Mouse (Mus musculus): ENCODE results near the gene Ajuba. TPM values are rescaled to one million over a fixed set of nuclear protein-coding genes. Genes with fewer than 3 reads are reported as not detected.

Ajuba gene
- polyA plus RNA-seq, 1 experiment from 2014 or later: 25.4 TPM

DNA sequence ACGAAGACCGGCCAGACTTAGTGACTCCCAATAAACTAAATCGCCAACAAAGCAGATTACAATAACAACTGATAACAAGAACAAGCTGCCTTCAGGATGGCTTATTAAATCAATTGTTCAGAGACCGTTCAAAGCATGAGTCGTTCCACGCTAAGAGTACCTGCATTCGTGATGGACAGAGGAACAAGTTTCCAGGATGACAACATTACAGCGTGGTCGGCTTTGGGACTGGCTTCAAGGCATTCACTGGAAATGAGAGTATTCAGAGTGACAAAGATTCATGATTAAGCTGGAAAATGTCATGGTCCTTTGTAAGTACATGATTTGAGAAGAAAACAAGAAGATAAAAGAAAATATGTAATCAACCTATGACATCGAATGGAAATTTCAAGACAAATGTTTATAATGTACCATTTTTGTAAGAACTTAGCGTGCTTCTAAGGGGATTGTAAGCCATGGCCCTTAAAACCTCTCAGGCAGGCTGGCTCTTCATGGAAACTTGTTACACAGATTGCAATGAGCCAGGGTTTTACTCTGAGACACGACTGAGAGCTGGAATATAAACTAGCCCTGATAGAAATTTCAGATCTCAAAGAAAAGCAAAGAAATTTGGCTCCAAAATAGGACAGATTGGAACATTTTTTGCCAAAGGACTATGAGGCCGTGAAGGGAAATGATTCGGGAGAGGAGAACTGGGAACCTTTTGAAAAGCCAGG is 16.7 kb downstream of the Ajuba start:
- no peaks in the 10 kb centered on the region for H3K36me3 ChIP-seq (ENCODE audit: control insufficient read depth, insufficient read depth, low read length)
- H3K4me3 ChIP-seq (ENCODE audit: control insufficient read depth in 1 of 2, insufficient read depth in 1 of 2, low read depth in 1 of 2, low read length in 2 of 2): no peak overlapping the region
- no peaks in the 10 kb centered on the region for H3K27me3 ChIP-seq (ENCODE audit: control insufficient read depth, insufficient read depth, low read length)
- no peak overlapping the region for H3K27ac ChIP-seq (replicated peaks in 1 of 2; ENCODE audit: control insufficient read depth in 1 of 2, insufficient read depth in 1 of 2, low read depth in 2 of 2, low read length in 2 of 2)
- no peak overlapping the region for H3K9ac ChIP-seq (ENCODE audit: low read length)
- WGBS: 80% methylated on average over 14 of the region's 14 CpGs
- no peaks in the 10 kb centered on the region for H3K4me1 ChIP-seq (ENCODE audit: control insufficient read depth in 2 of 2, insufficient read depth in 2 of 2, low read length in 2 of 2)
- H3K9me3 ChIP-seq (ENCODE audit: control insufficient read depth, low read length): no peaks in the 10 kb centered on the region
- ATAC-seq (ENCODE audit: insufficient number of reproducible peaks, insufficient read depth, low FRiP score, low read depth): no peak
- H3K4me2 ChIP-seq (ENCODE audit: low read length): no peak overlapping the region

DNA sequence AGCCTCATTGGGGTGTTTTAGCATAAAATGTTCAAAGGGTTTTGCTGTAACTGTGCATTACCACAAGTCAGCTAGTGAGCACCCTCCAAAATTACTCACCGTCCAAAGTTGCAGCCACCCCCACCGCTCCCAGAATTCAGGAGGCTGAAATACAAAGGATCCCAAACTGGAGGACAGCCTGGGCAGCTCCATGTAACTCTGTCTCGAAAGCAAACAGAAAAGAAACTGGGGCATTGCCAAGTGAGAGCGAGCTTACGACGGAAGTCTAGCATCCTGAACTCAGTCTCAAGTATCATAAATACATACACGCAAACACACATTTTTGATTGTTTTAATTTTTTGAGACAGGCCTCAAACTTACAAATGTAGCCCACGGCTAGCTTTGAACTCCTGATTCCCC is 20.0 kb downstream of the Ajuba start:
- Histone ChIP-seq H3K36me3 (ENCODE audit: control insufficient read depth, insufficient read depth, low read length) (no peaks in the 10 kb centered on the region), H3K4me2 (ENCODE audit: low read length) (no peak overlapping the region), H3K27me3 (ENCODE audit: control insufficient read depth, insufficient read depth, low read length) (no peaks in the 10 kb centered on the region), H3K27ac (replicated peaks in 1 of 2; ENCODE audit: control insufficient read depth in 1 of 2, insufficient read depth in 1 of 2, low read depth in 2 of 2, low read length in 2 of 2) (no peak overlapping the region), H3K4me3 (ENCODE audit: control insufficient read depth in 1 of 2, insufficient read depth in 1 of 2, low read depth in 1 of 2, low read length in 2 of 2) (no peak overlapping the region), H3K9ac (ENCODE audit: low read length) (no peak overlapping the region), H3K9me3 (ENCODE audit: control insufficient read depth, low read length) (no peaks in the 10 kb centered on the region), H3K4me1 (ENCODE audit: control insufficient read depth in 2 of 2, insufficient read depth in 2 of 2, low read length in 2 of 2) (peaks cover 2 to 5% of the 10 kb centered on the region in 2 experiments; a peak in 3 of 4 replicates)
- ATAC-seq (ENCODE audit: insufficient number of reproducible peaks, insufficient read depth, low FRiP score, low read depth): no peak
- WGBS: 75% methylated on average over 8 of the region's 8 CpGs

DNA sequence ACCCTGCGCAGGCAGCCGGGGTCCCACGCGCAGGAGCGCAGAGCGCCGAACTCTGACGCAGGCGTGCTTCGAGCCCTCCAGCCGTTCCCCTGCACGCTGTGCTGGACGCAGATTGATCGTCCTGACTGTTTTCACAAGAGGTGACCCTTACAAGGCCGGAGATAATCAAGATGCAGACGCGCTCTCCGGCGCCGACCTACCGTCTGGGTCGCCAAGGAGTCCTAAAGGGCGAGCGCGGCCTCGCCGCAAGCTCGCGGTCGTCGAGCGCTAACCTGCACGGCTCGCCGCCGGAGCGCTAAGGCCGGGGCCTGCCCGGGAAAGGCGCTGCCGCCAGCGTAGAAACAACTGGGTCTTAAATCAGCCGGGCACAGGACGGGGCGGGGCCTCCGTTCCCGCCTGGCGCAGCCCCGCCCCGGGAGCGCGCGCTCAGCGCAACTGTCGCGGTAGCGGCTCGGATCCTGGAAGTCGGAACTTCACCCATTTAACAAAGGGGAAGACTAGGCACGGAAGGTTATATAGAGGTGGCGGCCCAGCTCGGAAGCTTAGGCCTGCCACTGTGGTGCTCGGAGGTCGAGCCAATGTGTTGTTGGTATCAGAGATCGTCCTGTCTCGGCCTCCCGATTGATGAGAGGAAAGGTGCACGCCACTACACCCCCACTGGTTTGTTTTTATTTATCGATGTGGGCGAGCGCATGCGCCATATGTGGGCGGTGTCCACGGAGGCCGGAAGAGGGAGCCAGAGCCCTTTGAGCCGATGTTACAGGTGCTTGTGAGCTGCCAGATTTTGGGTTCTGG is 23.2 kb downstream of the Ajuba start, which contains the start of gene Haus4:
Gene Haus4 (minus strand): TSS at position 642 of the 795 bp plus-strand sequence.
- WGBS: under 1% methylated on average over 76 of the region's 76 CpGs
- Histone ChIP-seq H3K9ac (ENCODE audit: low read length) (peak within 1 kb of the TSS; percentile 88), H3K36me3 (ENCODE audit: control insufficient read depth, insufficient read depth, low read length) (peaks cover 29% of the 10 kb centered on the region), H3K4me1 (ENCODE audit: control insufficient read depth in 2 of 2, insufficient read depth in 2 of 2, low read length in 2 of 2) (peaks cover 2 to 5% of the 10 kb centered on the region in 2 experiments; a peak in 3 of 4 replicates), H3K27ac (replicated peaks in 1 of 2; ENCODE audit: control insufficient read depth in 1 of 2, insufficient read depth in 1 of 2, low read depth in 2 of 2, low read length in 2 of 2) (peak within 1 kb of the TSS; percentile 95 to 97), H3K4me3 (ENCODE audit: control insufficient read depth in 1 of 2, insufficient read depth in 1 of 2, low read depth in 1 of 2, low read length in 2 of 2) (peak within 1 kb of the TSS; percentile 65 to 87), H3K27me3 (ENCODE audit: control insufficient read depth, insufficient read depth, low read length) (no peaks in the 10 kb centered on the region), H3K9me3 (ENCODE audit: control insufficient read depth, low read length) (no peaks in the 10 kb centered on the region), H3K4me2 (ENCODE audit: low read length) (peak within 1 kb of the TSS; percentile 96)
- ATAC-seq (ENCODE audit: insufficient number of reproducible peaks, insufficient read depth, low FRiP score, low read depth): peak; percentile 92

DNA sequence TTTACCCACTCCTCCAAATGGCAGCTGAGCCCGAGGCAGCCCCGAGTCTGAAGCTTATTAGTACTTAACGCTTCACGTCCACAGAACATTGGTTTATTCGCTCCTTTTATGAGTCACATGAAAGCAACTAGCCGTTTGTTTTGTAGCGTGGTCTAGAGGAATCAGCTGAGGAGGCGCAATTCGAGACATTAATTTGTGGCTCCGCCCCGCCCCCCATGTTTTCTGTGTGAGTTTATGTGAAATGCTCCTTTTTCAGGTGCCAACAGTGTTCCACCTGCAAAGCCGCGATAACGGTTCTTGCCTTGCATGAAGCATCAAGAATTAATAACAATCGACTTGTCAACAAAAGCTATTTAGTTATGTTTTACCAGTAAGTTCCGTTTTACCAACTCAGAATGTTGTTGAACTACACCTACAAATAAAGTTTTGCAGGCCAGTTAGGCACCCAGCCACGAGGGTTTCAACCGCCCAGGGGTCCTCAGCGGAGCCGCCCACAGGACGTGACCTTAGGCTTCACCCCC is 23.8 kb downstream of the Ajuba start:
- peak overlapping the region; percentile 88 for H3K9ac ChIP-seq (ENCODE audit: low read length)

DNA sequence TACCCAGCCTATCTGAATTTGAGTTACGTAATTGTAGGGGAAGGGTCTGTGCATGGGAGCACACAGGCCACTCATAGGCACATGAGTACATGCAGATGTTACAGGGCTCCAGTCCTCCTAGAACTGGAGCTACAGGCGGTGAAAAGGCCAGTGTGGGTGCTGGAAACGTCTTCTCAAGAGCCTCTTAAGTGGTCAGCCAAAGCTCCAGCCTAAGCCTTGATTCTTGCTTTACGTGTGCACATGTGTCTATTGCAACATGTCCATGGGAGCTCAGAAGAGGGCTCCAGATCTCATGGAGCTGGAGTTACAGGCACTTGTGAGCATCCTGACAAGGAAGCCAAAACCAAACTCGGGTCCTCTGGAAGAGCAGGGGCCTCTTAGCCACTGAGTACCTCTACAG is 32.7 kb downstream of the Ajuba start:
- H3K9me3 ChIP-seq (ENCODE audit: control insufficient read depth, low read length): no peaks in the 10 kb centered on the region
- H3K4me3 ChIP-seq (ENCODE audit: control insufficient read depth in 1 of 2, insufficient read depth in 1 of 2, low read depth in 1 of 2, low read length in 2 of 2): no peak overlapping the region
- no peak overlapping the region for H3K9ac ChIP-seq (ENCODE audit: low read length)
- H3K4me1 ChIP-seq (ENCODE audit: control insufficient read depth in 2 of 2, insufficient read depth in 2 of 2, low read length in 2 of 2): peaks cover 0 to 2% of the 10 kb centered on the region in 2 experiments; a peak in 2 of 4 replicates
- H3K27ac ChIP-seq (replicated peaks in 1 of 2; ENCODE audit: control insufficient read depth in 1 of 2, insufficient read depth in 1 of 2, low read depth in 2 of 2, low read length in 2 of 2): no peak overlapping the region
- WGBS: 72% methylated on average over 5 of the region's 5 CpGs
- no peak overlapping the region for H3K4me2 ChIP-seq (ENCODE audit: low read length)
- no peak for ATAC-seq (ENCODE audit: insufficient number of reproducible peaks, insufficient read depth, low FRiP score, low read depth)
- H3K27me3 ChIP-seq (ENCODE audit: control insufficient read depth, insufficient read depth, low read length): no peaks in the 10 kb centered on the region
- peaks cover 86% of the 10 kb centered on the region for H3K36me3 ChIP-seq (ENCODE audit: control insufficient read depth, insufficient read depth, low read length)

More for the DNA sequence above, 23.8 kb downstream of the Ajuba start:
- H3K4me1 ChIP-seq (ENCODE audit: control insufficient read depth in 2 of 2, insufficient read depth in 2 of 2, low read length in 2 of 2): peaks cover 2 to 5% of the 10 kb centered on the region in 2 experiments; a peak in 3 of 4 replicates
- WGBS: 7% methylated on average over 21 of the region's 21 CpGs
- peak overlapping the region; percentile 95 to 97 for H3K27ac ChIP-seq (replicated peaks in 1 of 2; ENCODE audit: control insufficient read depth in 1 of 2, insufficient read depth in 1 of 2, low read depth in 2 of 2, low read length in 2 of 2)
- peaks cover 36% of the 10 kb centered on the region for H3K36me3 ChIP-seq (ENCODE audit: control insufficient read depth, insufficient read depth, low read length)
- no peaks in the 10 kb centered on the region for H3K9me3 ChIP-seq (ENCODE audit: control insufficient read depth, low read length)
- no peaks in the 10 kb centered on the region for H3K27me3 ChIP-seq (ENCODE audit: control insufficient read depth, insufficient read depth, low read length)
- peak overlapping the region; percentile 96 for H3K4me2 ChIP-seq (ENCODE audit: low read length)
- ATAC-seq (ENCODE audit: insufficient number of reproducible peaks, insufficient read depth, low FRiP score, low read depth): no peak
- H3K4me3 ChIP-seq (ENCODE audit: control insufficient read depth in 1 of 2, insufficient read depth in 1 of 2, low read depth in 1 of 2, low read length in 2 of 2): peak overlapping the region; percentile 65 to 87

DNA sequence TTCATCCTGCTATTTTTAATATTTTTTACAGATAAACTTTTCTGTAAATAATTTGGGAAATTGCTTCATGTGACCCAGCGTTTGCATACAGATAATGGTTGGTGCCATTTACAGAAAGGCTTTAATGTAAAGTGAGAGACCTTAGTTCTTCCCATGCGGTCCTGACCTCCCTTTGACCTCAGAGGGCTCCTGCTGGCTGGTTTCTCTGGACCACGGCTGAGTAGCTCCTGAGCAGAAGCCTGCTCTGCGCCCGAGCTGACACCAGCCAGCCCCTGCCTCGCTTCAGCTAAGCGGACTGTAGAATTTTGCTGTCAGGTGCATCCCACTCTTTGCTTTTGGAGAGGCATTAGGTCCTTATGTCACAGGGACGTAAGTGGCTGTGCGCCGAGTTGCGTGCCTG is 36.6 kb downstream of the Ajuba start:
- H3K9ac ChIP-seq (ENCODE audit: low read length): no peak overlapping the region
- H3K27ac ChIP-seq (replicated peaks in 1 of 2; ENCODE audit: control insufficient read depth in 1 of 2, insufficient read depth in 1 of 2, low read depth in 2 of 2, low read length in 2 of 2): no peak overlapping the region
- no peak for ATAC-seq (ENCODE audit: insufficient number of reproducible peaks, insufficient read depth, low FRiP score, low read depth)
- no peaks in the 10 kb centered on the region for H3K27me3 ChIP-seq (ENCODE audit: control insufficient read depth, insufficient read depth, low read length)
- H3K4me3 ChIP-seq (ENCODE audit: control insufficient read depth in 1 of 2, insufficient read depth in 1 of 2, low read depth in 1 of 2, low read length in 2 of 2): no peak overlapping the region
- no peaks in the 10 kb centered on the region for H3K9me3 ChIP-seq (ENCODE audit: control insufficient read depth, low read length)
- H3K4me1 ChIP-seq (ENCODE audit: control insufficient read depth in 2 of 2, insufficient read depth in 2 of 2, low read length in 2 of 2): peaks cover 0 to 2% of the 10 kb centered on the region in 2 experiments; a peak in 2 of 4 replicates
- no peak overlapping the region for H3K4me2 ChIP-seq (ENCODE audit: low read length)
- peaks cover 48% of the 10 kb centered on the region for H3K36me3 ChIP-seq (ENCODE audit: control insufficient read depth, insufficient read depth, low read length)
- 54% methylated on average over 11 of the region's 11 CpGs for WGBS

DNA sequence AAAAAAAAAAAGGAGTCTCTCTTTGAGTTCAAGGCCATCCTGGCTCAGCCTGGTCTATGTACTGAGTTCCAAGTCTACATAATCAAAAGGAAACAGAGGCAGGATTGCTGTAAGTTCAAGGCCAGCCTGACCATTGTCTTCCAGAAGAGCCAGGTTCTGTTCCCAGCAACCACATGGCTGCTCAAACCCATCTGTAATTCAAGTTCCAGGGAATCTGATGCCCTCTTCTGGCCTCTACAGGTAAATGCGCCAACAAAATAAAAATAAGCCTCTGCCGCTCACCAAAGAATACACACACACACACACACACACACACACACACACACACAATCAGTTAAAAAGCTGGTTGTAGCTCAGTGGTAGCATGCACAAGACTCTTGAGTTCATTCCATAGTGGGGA is 38.8 kb downstream of the Ajuba start:
- H3K4me3 ChIP-seq (ENCODE audit: control insufficient read depth in 1 of 2, insufficient read depth in 1 of 2, low read depth in 1 of 2, low read length in 2 of 2): no peak overlapping the region
- no peak overlapping the region for H3K4me2 ChIP-seq (ENCODE audit: low read length)
- peaks cover 0 to 2% of the 10 kb centered on the region in 2 experiments; a peak in 2 of 4 replicates for H3K4me1 ChIP-seq (ENCODE audit: control insufficient read depth in 2 of 2, insufficient read depth in 2 of 2, low read length in 2 of 2)
- no peaks in the 10 kb centered on the region for H3K27me3 ChIP-seq (ENCODE audit: control insufficient read depth, insufficient read depth, low read length)
- 87% methylated on average over 2 of the region's 2 CpGs for WGBS
- H3K36me3 ChIP-seq (ENCODE audit: control insufficient read depth, insufficient read depth, low read length): peaks cover 26% of the 10 kb centered on the region
- H3K9ac ChIP-seq (ENCODE audit: low read length): no peak overlapping the region
- no peaks in the 10 kb centered on the region for H3K9me3 ChIP-seq (ENCODE audit: control insufficient read depth, low read length)
- ATAC-seq (ENCODE audit: insufficient number of reproducible peaks, insufficient read depth, low FRiP score, low read depth): no peak
- no peak overlapping the region for H3K27ac ChIP-seq (replicated peaks in 1 of 2; ENCODE audit: control insufficient read depth in 1 of 2, insufficient read depth in 1 of 2, low read depth in 2 of 2, low read length in 2 of 2)
